Mouse (Mus musculus) myocyte (in vitro differentiated cells): ENCODE data around the gene C3ar1. TPM values are rescaled to one million over a fixed set of nuclear protein-coding genes. Genes with fewer than 3 reads are reported as not detected.
A peak's percentile ranks its signal among the peaks of the same experiment; 100 is the strongest.

Source experiments
- H3K27me3 ChIP-seq: one replicate; pipeline ENCODE4 v1.6.1; 2011; ENCODE audit not compliant: control insufficient read depth, insufficient read depth, insufficient read length
- H3K36me3 ChIP-seq: one replicate; pipeline ENCODE4 v1.6.1; 2011; ENCODE audit not compliant: control insufficient read depth, insufficient read depth
- H3K4me2 ChIP-seq: one replicate; pipeline ENCODE4 v1.6.1; 2011; ENCODE audit warnings: low read depth, control low read depth
- H3K4me3 ChIP-seq: one replicate; pipeline ENCODE4 v1.5.1; 2011; ENCODE audit warnings: mild to moderate bottlenecking, control low read depth, moderate library complexity
- H3K79me2 ChIP-seq: one replicate; pipeline ENCODE4 v1.6.1; 2011; ENCODE audit not compliant: control insufficient read depth, insufficient read depth
- H3ac ChIP-seq: one replicate; pipeline ENCODE4 v1.6.1; 2011; ENCODE audit not compliant: control insufficient read depth, insufficient read length
- CEBPB ChIP-seq: IDR thresholded peaks from 2 replicates; pipeline ENCODE4 v1.6.1; 2011; ENCODE audit warnings: mild to moderate bottlenecking, moderate library complexity; ENCODE audit not compliant: poor library complexity, insufficient read depth, severe bottlenecking
- E2F4 ChIP-seq: IDR thresholded peaks from one replicate; pipeline ENCODE4 v1.6.1; 2011; ENCODE audit warnings: mild to moderate bottlenecking, control low read depth, moderate library complexity; ENCODE audit not compliant: insufficient read depth
- MAX ChIP-seq: IDR thresholded peaks from one replicate; pipeline ENCODE4 v1.6.1; 2011; ENCODE audit warnings: low read depth, mild to moderate bottlenecking, control low read depth
- MYOD1 ChIP-seq, 3 experiments: IDR thresholded peaks; one replicate each; pipeline ENCODE4 v1.6.1; 2011; ENCODE audit warnings: control low read depth in 2 of 3, low read depth in 2 of 3, mild to moderate bottlenecking in 2 of 3, moderate library complexity in 1 of 3; ENCODE audit not compliant: insufficient read length in 2 of 3, control insufficient read depth in 1 of 3
- MYOG ChIP-seq, 3 experiments: IDR thresholded peaks; one replicate each; pipeline ENCODE4 v1.6.1; 2011; ENCODE audit warnings: control low read depth in 2 of 3, low read depth in 2 of 3, mild to moderate bottlenecking in 2 of 3; ENCODE audit not compliant: insufficient read length in 2 of 3, control insufficient read depth in 1 of 3, insufficient read depth in 1 of 3
- POLR2A ChIP-seq: IDR thresholded peaks from one replicate; pipeline ENCODE4 v1.6.1; 2011; ENCODE audit warnings: low read depth, mild to moderate bottlenecking, control low read depth, moderate library complexity; ENCODE audit not compliant: insufficient read length
- POLR2AphosphoS2 ChIP-seq: IDR thresholded peaks from one replicate; pipeline ENCODE4 v1.6.1; 2011; ENCODE audit warnings: low read depth, control low read depth; ENCODE audit not compliant: insufficient read length
- REST ChIP-seq: IDR thresholded peaks from one replicate; pipeline ENCODE4 v1.6.1; 2011; ENCODE audit warnings: mild to moderate bottlenecking, control low read depth, moderate library complexity; ENCODE audit not compliant: insufficient read depth, insufficient read length
- SRF ChIP-seq: IDR thresholded peaks from one replicate; pipeline ENCODE4 v1.6.1; 2011; ENCODE audit warnings: low read depth; ENCODE audit not compliant: control insufficient read depth, insufficient read length
- TCF12 ChIP-seq: IDR thresholded peaks from one replicate; pipeline ENCODE4 v1.6.1; 2011; ENCODE audit warnings: mild to moderate bottlenecking, control low read depth; ENCODE audit not compliant: poor library complexity, insufficient read depth, severe bottlenecking
- TCF3 ChIP-seq: IDR thresholded peaks from one replicate; pipeline ENCODE4 v1.6.1; 2011; ENCODE audit warnings: low read depth, control low read depth; ENCODE audit not compliant: insufficient read length
- USF1 ChIP-seq: IDR thresholded peaks from one replicate; pipeline ENCODE4 v1.6.1; 2011; ENCODE audit warnings: low read depth, mild to moderate bottlenecking, control low read depth, moderate library complexity
- polyA plus RNA-seq: library from polyadenylated mRNA; unstranded; fragments of >200 nt; fragmentation: generic; extraction: Trizol; gene quantifications from one replicate; pipeline ENCODE4 v1.2.1, GENCODE M21; 2012; ENCODE audit warnings: missing spikeins

Gene C3ar1
- polyA plus RNA-seq, 1 experiment = 0.19 TPM

GRCm38 (mm10) chr6:122879781-122880505 lies 24.0 kb upstream of the C3ar1 start:
- no peak overlapping the region for H3K4me3 ChIP-seq
- no peak overlapping the region for H3K4me2 ChIP-seq
- peaks cover 50% of the 10 kb centered on the region for H3K79me2 ChIP-seq
- TF ChIP-seq TCF12 (no peak), CEBPB (no peak), MYOG (IDR thresholded peaks at IDR 0.05; ENCODE audit: control insufficient read depth in 1 of 3, insufficient read depth in 1 of 3, insufficient read length in 2 of 3, low read depth in 2 of 3) (no peak), MYOD1 (IDR thresholded peaks at IDR 0.05; ENCODE audit: control insufficient read depth in 1 of 3, insufficient read length in 2 of 3, low read depth in 2 of 3) (no peak), POLR2AphosphoS2 (no peak), SRF (no peak), TCF3 (no peak), POLR2A (no peak), E2F4 (no peak), USF1 (no peak), MAX (no peak), REST (no peak)
- no peak overlapping the region for H3ac ChIP-seq
- H3K36me3 ChIP-seq = peaks cover 48% of the 10 kb centered on the region
- no peaks in the 10 kb centered on the region for H3K27me3 ChIP-seq

- no peak overlapping the region for H3ac ChIP-seq
- peaks cover 55% of the 10 kb centered on the region for H3K79me2 ChIP-seq
- no peak overlapping the region for H3K4me2 ChIP-seq
- no peaks in the 10 kb centered on the region for H3K27me3 ChIP-seq
- TF ChIP-seq TCF12 (no peak), POLR2AphosphoS2 (no peak), POLR2A (no peak), MAX (no peak), TCF3 (no peak)
- H3K4me3 ChIP-seq = no peak overlapping the region
- peaks cover 46% of the 10 kb centered on the region for H3K36me3 ChIP-seq
Observed at GRCm38 (mm10) chr6:122879141-122879735, 23.3 kb upstream of the C3ar1 start.

GRCm38 (mm10) chr6:122874720-122875389 lies 18.9 kb upstream of the C3ar1 start:
- Histone ChIP-seq H3K36me3 (peaks cover 20% of the 10 kb centered on the region), H3K27me3 (no peaks in the 10 kb centered on the region), H3K4me2 (peak overlapping the region; percentile 77), H3K4me3 (peak overlapping the region; percentile 70), H3ac (peak overlapping the region; percentile 21), H3K79me2 (peaks cover 54% of the 10 kb centered on the region)
- TF ChIP-seq REST = no peak
- TF ChIP-seq MYOG (IDR thresholded peaks at IDR 0.05; ENCODE audit: control insufficient read depth in 1 of 3, insufficient read depth in 1 of 3, insufficient read length in 2 of 3, low read depth in 2 of 3) = peak in 1 of 3 experiments; percentile 20

GRCm38 (mm10) chr6:122873871-122874719 lies 18.1 kb upstream of the C3ar1 start, which contains the start of gene Necap1:
Gene Necap1, plus strand, starts transcription at chr6:122874474.
- peak within 1 kb of the TSS; percentile 21 for H3ac ChIP-seq
- peaks cover 46% of the 10 kb centered on the region for H3K79me2 ChIP-seq
- H3K4me3 ChIP-seq = peak within 1 kb of the TSS; percentile 70
- no peak for TF ChIP-seq REST
- peak; percentile 74 for TF ChIP-seq POLR2AphosphoS2
- peak in 1 of 3 experiments; percentile 3 for TF ChIP-seq MYOD1 (IDR thresholded peaks at IDR 0.05; ENCODE audit: control insufficient read depth in 1 of 3, insufficient read length in 2 of 3, low read depth in 2 of 3)
- TF ChIP-seq POLR2A = peak; percentile 80
- no peaks in the 10 kb centered on the region for H3K27me3 ChIP-seq
- H3K4me2 ChIP-seq = peak within 1 kb of the TSS; percentile 77
- H3K36me3 ChIP-seq = peaks cover 14% of the 10 kb centered on the region

GRCm38 (mm10) chr6:122872800-122873199 lies 16.8 kb upstream of the C3ar1 start:
- Histone ChIP-seq H3K4me2 (no peak overlapping the region), H3K36me3 (peaks cover 14% of the 10 kb centered on the region), H3K79me2 (peaks cover 33% of the 10 kb centered on the region), H3K4me3 (no peak overlapping the region), H3ac (no peak overlapping the region), H3K27me3 (no peaks in the 10 kb centered on the region)
- TF ChIP-seq TCF12 = no peak
- no peak for TF ChIP-seq TCF3
- no peak for TF ChIP-seq E2F4
- TF ChIP-seq MYOG (IDR thresholded peaks at IDR 0.05; ENCODE audit: control insufficient read depth in 1 of 3, insufficient read depth in 1 of 3, insufficient read length in 2 of 3, low read depth in 2 of 3) = no peak
- TF ChIP-seq MYOD1 (IDR thresholded peaks at IDR 0.05; ENCODE audit: control insufficient read depth in 1 of 3, insufficient read length in 2 of 3, low read depth in 2 of 3) = no peak
- TF ChIP-seq SRF = no peak
- no peak for TF ChIP-seq POLR2AphosphoS2
- no peak for TF ChIP-seq REST
- no peak for TF ChIP-seq MAX
- no peak for TF ChIP-seq CEBPB
- TF ChIP-seq POLR2A = no peak
